Mouse (Mus musculus) liver, adult 2 months (tissue): Measurements from ENCODE around the gene Grm7. TPM values are rescaled to one million over a fixed set of nuclear protein-coding genes. Genes with fewer than 3 reads are reported as not detected.

Experiments
- DNase-seq: peaks from one replicate; pipeline ENCODE4 v3.0.0-alpha.2; 2011; ENCODE audit warnings: low read depth, low spot score; ENCODE audit errors: extremely low read depth
- H3K27ac ChIP-seq: fragments of 200-500 bp; replicated peaks from 2 replicates; pipeline ENCODE4 v1.5.1; 2012; ENCODE audit warnings: low read depth, mild to moderate bottlenecking, control low read depth, inconsistent platforms, low read length; ENCODE audit not compliant: insufficient read depth
- H3K27me3 ChIP-seq: fragments of 200-500 bp; 2 replicates; pipeline ENCODE4 v1.6.1; 2012; ENCODE audit warnings: mild to moderate bottlenecking, moderate library complexity, low read length, inconsistent platforms; ENCODE audit not compliant: control insufficient read depth, insufficient read depth
- H3K36me3 ChIP-seq: fragments of 200-500 bp; 2 replicates; pipeline ENCODE4 v1.6.1; 2012; ENCODE audit warnings: low read length, inconsistent platforms; ENCODE audit not compliant: control insufficient read depth, insufficient read depth
- H3K4me1 ChIP-seq: fragments of 200-500 bp; 2 replicates; pipeline ENCODE4 v1.6.1; 2011; ENCODE audit warnings: low read length; ENCODE audit not compliant: control insufficient read depth, insufficient read depth
- H3K4me3 ChIP-seq: fragments of 200-500 bp; 2 replicates; pipeline ENCODE4 v1.5.1; 2011; ENCODE audit warnings: low read depth, mild to moderate bottlenecking, control low read depth, low read length, moderate library complexity; ENCODE audit not compliant: insufficient read depth
- H3K79me2 ChIP-seq: fragments of 200-500 bp; 2 replicates; pipeline ENCODE4 v1.6.1; 2012; ENCODE audit warnings: inconsistent platforms, mild to moderate bottlenecking, low read length, moderate library complexity; ENCODE audit not compliant: control insufficient read depth, insufficient read depth
- H3K9ac ChIP-seq: fragments of 200-500 bp; 2 replicates; pipeline ENCODE4 v1.6.1; 2012; ENCODE audit warnings: low read depth, mild to moderate bottlenecking, control low read depth, inconsistent platforms, low read length
- CTCF ChIP-seq: fragments of 200-500 bp; IDR thresholded peaks from 2 replicates; pipeline ENCODE4 v1.5.1; 2011; ENCODE audit warnings: low read depth, low read length, control low read depth
- POLR2A ChIP-seq: fragments of 200-500 bp; IDR thresholded peaks from 2 replicates; pipeline ENCODE4 v1.6.1; 2011; ENCODE audit warnings: low read length, control low read depth; ENCODE audit not compliant: insufficient read depth; ENCODE audit errors: extremely low read depth
- WGBS: fragments of 180-500 bp; shearing (Covaris S2); methylation state at CpG from one replicate; pipeline ENCODE4 v1.1.7; 2018; 5-methylcytosine and 5-hydroxymethylcytosine counted together
- polyA plus RNA-seq: library from polyadenylated mRNA; depleted of rRNA; stranded (reverse); fragments of >200 nt; gene quantifications from 2 replicates; pipeline ENCODE4 v1.2.3, GENCODE M21; 2012
- total RNA-seq: library from RNA; depleted of rRNA; stranded (reverse); fragments of >200 nt; gene quantifications from 2 replicates; pipeline ENCODE4 v1.2.3, GENCODE M21; 2014

Gene Grm7
- total and polyA plus RNA-seq, 2 experiments: not detected

DNA sequence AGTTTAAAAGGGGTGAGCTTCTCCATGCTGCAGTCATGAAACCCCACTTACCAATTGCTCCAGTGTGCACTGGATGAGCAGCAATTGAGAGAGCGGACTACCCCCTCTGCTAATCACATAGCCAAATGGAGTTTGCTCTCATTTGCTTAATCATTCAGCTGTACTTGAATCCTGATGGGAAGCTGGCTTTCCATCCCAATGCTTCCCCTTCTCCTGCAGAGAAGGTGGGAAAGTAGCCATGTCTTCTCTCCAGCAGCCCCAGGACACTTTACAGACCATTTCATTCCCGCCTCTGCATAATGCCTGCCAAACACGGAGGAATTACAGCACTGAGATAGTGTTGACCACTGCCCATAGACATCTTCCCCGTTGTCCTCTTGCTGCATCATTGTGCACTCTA lies 414.6 kb downstream of the Grm7 start:
- no peak for DNase-seq
- H3K4me1 ChIP-seq: no peaks in the 10 kb centered on the region
- 73% methylated on average over 4 of the region's 4 CpGs for whole genome bisulfite sequencing
- TF ChIP-seq CTCF (no peak), POLR2A (no peak)
- no peak overlapping the region for H3K9ac ChIP-seq
- no peaks in the 10 kb centered on the region for H3K36me3 ChIP-seq
- H3K4me3 ChIP-seq: no peak overlapping the region
- H3K27me3 ChIP-seq: no peaks in the 10 kb centered on the region
- no peak overlapping the region for H3K27ac ChIP-seq
- no peaks in the 10 kb centered on the region for H3K79me2 ChIP-seq

DNA sequence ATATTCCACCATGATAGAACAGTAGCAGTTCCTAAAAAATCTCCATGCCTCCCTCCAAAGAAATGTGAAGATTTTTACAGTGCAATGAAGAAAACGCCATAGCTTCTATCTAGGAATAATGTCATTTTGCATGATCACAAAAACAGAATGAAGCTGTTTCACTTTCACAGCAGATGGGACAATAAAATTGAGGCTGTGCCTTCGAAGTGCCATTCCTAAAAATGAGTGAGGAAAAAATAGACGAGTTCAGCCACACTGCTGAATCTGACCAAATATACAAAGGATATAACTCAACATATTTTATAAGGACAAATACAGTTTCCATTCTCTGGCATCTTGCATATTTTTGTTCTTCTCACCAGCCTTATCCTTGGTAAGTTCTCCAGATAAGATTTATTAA lies 439.2 kb downstream of the Grm7 start:
- no peak for DNase-seq
- no peaks in the 10 kb centered on the region for H3K27me3 ChIP-seq
- no peaks in the 10 kb centered on the region for H3K36me3 ChIP-seq
- H3K9ac ChIP-seq: no peak overlapping the region
- H3K4me1 ChIP-seq: no peaks in the 10 kb centered on the region
- H3K27ac ChIP-seq: no peak overlapping the region
- TF ChIP-seq POLR2A: no peak
- no peak for TF ChIP-seq CTCF
- H3K79me2 ChIP-seq: no peaks in the 10 kb centered on the region
- H3K4me3 ChIP-seq: no peak overlapping the region
- WGBS: 70% methylated on average over 3 of the region's 3 CpGs

DNA sequence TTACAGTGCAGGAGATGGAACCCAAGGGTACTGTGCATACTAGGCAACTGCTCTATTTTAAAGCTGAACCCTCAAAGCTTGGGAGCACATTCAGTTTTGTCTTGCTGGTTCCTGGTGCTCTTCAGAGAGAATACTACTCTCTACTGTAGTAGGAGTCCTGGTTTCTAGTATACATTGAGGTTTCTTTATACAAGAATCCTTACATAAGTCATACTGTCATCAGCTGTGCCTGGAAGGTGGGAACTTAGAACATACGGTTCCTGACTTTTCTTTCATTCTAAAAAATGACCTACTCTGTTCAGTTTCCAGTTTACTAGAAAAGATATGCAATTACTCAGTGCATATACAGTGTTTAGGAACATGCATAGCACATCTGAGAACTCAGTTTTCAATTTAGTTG lies 449.4 kb downstream of the Grm7 start:
- no peaks in the 10 kb centered on the region for H3K4me1 ChIP-seq
- H3K36me3 ChIP-seq: no peaks in the 10 kb centered on the region
- 86% methylated on average over 1 of the region's 1 CpGs for WGBS
- no peak overlapping the region for H3K4me3 ChIP-seq
- H3K27me3 ChIP-seq: no peaks in the 10 kb centered on the region
- DNase-seq: no peak
- H3K9ac ChIP-seq: no peak overlapping the region
- H3K79me2 ChIP-seq: no peaks in the 10 kb centered on the region
- H3K27ac ChIP-seq: no peak overlapping the region
- TF ChIP-seq POLR2A (no peak), CTCF (no peak)

DNA sequence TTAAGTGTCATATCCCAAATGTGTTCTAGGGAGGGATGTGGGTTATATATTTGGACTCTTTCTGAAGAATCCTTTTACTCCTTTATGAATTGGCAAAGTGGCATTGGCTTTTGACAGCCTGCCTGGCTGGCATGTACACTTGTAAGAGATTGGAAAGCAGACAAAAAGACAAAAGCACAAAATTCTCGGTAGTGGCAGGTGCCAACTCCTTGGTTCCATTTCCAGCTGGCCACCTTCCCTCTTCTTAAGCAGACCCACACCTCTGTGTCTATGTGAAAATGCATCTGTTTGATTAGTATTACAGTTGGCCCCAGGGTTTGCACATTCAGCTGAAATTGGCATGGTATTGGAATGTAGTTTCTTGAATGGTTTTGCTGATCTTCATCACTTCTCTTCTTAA lies 460.1 kb downstream of the Grm7 start:
- no peaks in the 10 kb centered on the region for H3K27me3 ChIP-seq
- no peaks in the 10 kb centered on the region for H3K4me1 ChIP-seq
- 78% methylated on average over 1 of the region's 1 CpGs for WGBS
- no peak overlapping the region for H3K4me3 ChIP-seq
- TF ChIP-seq POLR2A: no peak
- no peak for TF ChIP-seq CTCF
- H3K27ac ChIP-seq: no peak overlapping the region
- H3K79me2 ChIP-seq: no peaks in the 10 kb centered on the region
- no peak for DNase-seq
- H3K9ac ChIP-seq: no peak overlapping the region
- H3K36me3 ChIP-seq: no peaks in the 10 kb centered on the region

DNA sequence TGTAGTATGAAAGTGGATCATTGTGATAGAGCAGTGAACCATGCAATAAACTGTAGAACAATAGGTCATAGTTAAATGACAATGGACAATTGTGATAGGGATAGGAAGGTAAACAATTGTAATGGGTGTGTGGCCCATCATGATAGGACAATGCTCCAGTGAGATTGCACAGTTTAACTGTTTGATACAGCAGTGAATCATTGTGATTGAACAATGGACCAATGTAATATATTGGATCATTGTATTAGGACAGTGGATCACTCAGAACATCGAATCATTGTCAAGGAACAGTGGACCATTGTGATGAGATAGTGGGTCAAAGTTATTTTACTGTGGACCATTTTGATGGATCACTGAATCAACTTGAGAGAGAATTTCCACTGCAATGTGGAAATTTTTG lies 515.7 kb downstream of the Grm7 start:
- no peak for TF ChIP-seq POLR2A
- TF ChIP-seq CTCF: no peak
- H3K79me2 ChIP-seq: no peaks in the 10 kb centered on the region
- no peak overlapping the region for H3K9ac ChIP-seq
- no peak overlapping the region for H3K4me3 ChIP-seq
- no peaks in the 10 kb centered on the region for H3K36me3 ChIP-seq
- H3K4me1 ChIP-seq: no peaks in the 10 kb centered on the region
- 63% methylated on average over 1 of the region's 1 CpGs for WGBS
- DNase-seq: no peak
- H3K27ac ChIP-seq: no peak overlapping the region
- H3K27me3 ChIP-seq: no peaks in the 10 kb centered on the region

DNA sequence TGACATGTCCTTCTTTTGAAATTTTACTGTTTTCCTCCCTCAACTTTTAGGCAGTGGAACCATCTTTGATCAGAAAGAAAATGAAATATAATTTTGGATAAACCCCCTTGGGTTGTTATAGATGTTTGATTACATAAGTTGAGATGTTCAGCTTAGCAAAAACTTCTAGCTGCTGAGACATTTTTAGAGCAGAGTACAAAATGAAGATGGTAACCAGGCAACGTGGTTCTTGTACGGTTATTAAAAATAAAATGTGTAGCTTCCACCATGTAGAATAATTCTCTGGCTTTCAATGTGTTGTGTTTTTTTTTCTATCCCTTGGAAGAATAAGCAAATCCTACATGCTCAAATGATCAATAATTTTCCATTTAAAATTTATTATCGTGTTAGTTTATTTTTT lies 550.0 kb downstream of the Grm7 start:
- H3K36me3 ChIP-seq: no peaks in the 10 kb centered on the region
- no peaks in the 10 kb centered on the region for H3K4me1 ChIP-seq
- no peak for DNase-seq
- WGBS: 85% methylated on average over 3 of the region's 3 CpGs
- H3K4me3 ChIP-seq: no peak overlapping the region
- H3K9ac ChIP-seq: no peak overlapping the region
- no peaks in the 10 kb centered on the region for H3K27me3 ChIP-seq
- no peak for TF ChIP-seq POLR2A
- no peak for TF ChIP-seq CTCF
- H3K27ac ChIP-seq: no peak overlapping the region
- H3K79me2 ChIP-seq: no peaks in the 10 kb centered on the region
